Mouse (Mus musculus): ENCODE measurements around the gene Nudt14.

DNA sequence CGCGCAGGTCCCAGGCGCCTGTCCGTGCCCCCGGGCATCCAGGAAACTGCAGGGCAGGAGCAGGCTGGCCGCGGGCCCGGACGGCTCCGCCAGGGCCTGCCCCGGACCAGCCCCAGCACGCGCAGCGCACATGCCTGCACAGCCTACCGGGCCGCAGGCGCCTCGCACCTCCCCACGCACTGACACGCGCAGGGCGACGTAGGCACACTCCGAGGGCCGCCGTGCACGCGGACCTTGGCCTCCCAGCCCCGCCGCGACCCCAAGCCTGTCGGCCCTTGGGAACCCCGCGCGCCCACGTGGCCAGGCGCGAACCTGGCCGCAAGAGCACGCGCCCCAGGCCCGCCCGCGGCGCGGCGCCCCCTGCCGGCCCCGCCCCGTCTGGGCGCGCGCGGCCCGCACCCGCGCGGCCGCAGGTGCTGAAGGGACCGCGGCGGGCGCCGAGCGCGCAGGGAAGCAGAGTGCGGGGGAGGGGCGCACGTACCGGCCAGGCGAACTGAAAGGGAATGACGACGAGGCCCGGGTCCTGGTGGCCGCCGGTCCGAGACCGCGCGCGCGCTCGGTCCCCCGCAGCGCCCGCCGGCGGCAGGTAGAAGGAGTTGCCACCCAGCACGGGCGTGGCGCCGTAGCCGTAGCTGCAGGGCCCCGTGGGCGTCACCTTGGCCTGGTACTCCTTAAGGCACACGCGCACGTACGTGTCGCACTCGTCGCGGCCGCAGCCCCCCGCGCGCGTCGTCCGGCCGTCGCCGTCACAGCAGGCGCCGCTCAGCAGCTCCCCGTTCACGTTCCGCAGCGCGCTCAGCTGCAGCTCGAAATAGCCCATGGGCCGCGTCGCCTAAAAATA is 13.3 kb downstream of the Nudt14 start:
- TF ChIP-seq HCFC1 (IDR thresholded peaks at IDR 0.05; ENCODE audit: borderline replicate concordance, insufficient read depth, low read length), result no peak
- TF ChIP-seq MAFK (IDR thresholded peaks at IDR 0.05; ENCODE audit: insufficient read depth, low read depth, low read length), result no peak
- no peak for TF ChIP-seq ZC3H11A (IDR thresholded peaks at IDR 0.05; ENCODE audit: borderline replicate concordance, low read depth, low read length)
- TF ChIP-seq CHD2 (IDR thresholded peaks at IDR 0.05; ENCODE audit: low read depth, low read length), result no peak

All from ES-E14 (cell line).